Mouse (Mus musculus): ENCODE data around the gene Borcs5. TPM values are rescaled to one million over a fixed set of nuclear protein-coding genes. Genes with fewer than 3 reads are reported as not detected.

Gene Borcs5
- polyA plus RNA-seq, 1 experiment from 2014 or later = 43.6 TPM

DNA sequence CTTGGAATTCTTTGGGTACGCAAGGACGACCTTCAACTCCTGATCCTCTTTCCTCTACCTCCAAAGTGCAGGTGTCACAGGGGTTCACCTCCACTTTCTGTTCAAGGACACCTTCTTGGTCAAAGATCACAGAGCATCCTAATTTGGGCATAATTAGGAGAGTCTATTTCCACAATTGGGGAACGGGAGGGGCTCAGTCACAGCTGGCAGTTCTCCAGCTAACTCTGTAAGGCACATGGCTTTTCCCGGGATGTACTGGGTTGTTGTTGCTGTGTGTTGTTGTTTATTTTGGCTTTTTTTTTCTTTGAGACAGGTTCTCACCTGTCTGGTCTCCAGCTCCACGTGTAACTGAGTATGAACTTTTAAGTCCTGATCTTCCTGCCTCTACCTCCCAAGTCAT is 6.6 kb upstream of the Borcs5 start:
- peak overlapping the region; percentile 46 for H3K4me3 ChIP-seq
- no peak overlapping the region for H3K9ac ChIP-seq
- ATAC-seq (ENCODE audit: low FRiP score, low read depth) = no peak
- H3K4me1 ChIP-seq (replicated peaks) = peaks cover 9% of the 10 kb centered on the region; the same call in 1 of the 2 replicates
- 42% methylated on average over 5 of the region's 5 CpGs for WGBS
- no peaks in the 10 kb centered on the region for H3K9me3 ChIP-seq
- no peak overlapping the region for H3K27ac ChIP-seq (replicated peaks)
- H3K36me3 ChIP-seq = no peaks in the 10 kb centered on the region
- peaks cover 11% of the 10 kb centered on the region; the same call in 1 of the 2 replicates for H3K27me3 ChIP-seq
- peak overlapping the region; percentile 93 for H3K4me2 ChIP-seq

DNA sequence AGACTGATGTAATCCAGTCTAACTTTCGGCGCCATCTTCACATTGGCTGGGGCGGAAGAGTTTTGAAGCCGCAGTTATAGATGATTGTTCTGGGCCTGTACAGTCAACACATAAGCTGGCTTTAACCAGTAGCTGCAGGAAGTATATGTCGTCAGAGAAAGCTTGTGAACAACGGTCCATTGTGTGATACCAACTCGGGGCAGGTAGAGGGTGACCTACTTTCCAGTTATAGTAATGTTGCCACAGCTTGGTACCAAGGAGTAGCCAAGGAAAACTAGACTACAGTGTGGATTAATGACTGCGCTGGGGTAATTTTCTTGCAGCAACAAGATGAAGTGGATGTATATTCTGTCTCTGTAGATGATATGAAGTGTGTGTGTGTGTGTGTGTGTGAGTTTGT is 5.8 kb upstream of the Borcs5 start:
- Histone ChIP-seq H3K4me3 (no peak overlapping the region), H3K9ac (no peak overlapping the region), H3K27ac (replicated peaks) (no peak overlapping the region), H3K9me3 (no peaks in the 10 kb centered on the region), H3K4me1 (replicated peaks) (peaks cover 9% of the 10 kb centered on the region; the same call in 1 of the 2 replicates), H3K4me2 (no peak overlapping the region), H3K27me3 (peaks cover 11% of the 10 kb centered on the region; the same call in 1 of the 2 replicates), H3K36me3 (no peaks in the 10 kb centered on the region)
- no peak for ATAC-seq (ENCODE audit: low FRiP score, low read depth)
- 89% methylated on average over 8 of the region's 8 CpGs for WGBS

DNA sequence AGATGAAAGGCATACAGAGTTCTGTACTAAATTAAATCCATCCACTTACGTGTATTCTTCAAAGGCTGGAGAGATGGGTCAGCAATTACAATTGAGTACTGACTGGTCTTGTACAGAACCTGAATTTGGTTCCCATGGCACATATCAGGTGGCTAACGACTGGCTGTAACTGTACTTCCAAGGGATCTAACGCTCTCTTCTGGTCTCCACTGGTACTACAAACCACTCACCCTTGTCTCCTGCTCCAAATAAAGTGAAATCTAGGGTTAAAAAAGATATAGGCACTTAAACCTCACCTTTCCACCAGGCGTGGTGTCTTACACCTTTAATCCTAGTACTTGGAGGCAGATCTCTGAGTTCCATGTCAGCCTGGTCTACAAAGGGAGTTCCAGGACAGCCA is 2.8 kb upstream of the Borcs5 start:
- Histone ChIP-seq H3K9me3 (no peaks in the 10 kb centered on the region), H3K4me1 (replicated peaks) (peaks cover 11% of the 10 kb centered on the region), H3K4me2 (no peak overlapping the region), H3K27me3 (0 out of 2 replicates have a peak, but pooled peaks cover 2% of the 10 kb centered on the region), H3K36me3 (no peaks in the 10 kb centered on the region), H3K4me3 (no peak overlapping the region), H3K27ac (replicated peaks) (no peak overlapping the region), H3K9ac (no peak overlapping the region)
- 50% methylated on average over 4 of the region's 4 CpGs for WGBS
- ATAC-seq (ENCODE audit: low FRiP score, low read depth) = no peak

DNA sequence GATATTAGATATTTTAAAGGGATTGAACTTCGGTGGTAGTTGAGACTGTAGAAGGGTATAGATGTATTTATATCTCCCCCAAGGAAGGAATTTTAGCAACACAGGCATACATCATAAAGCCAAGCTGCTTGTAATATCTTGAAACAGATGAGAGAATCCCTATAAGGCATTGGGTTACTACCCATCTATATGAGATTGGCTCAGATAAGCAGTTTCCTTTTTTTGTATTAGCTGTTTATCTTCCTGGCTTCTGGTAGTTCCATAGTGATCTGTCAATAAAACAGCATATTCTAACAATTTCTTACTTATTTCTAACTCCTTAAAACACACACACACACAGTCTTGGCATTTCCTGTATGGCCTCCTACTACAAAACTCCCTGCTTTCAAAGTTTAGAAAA is 590 bp downstream of the Borcs5 start:
- ATAC-seq (ENCODE audit: low FRiP score, low read depth) = no peak
- Histone ChIP-seq H3K36me3 (no peaks in the 10 kb centered on the region), H3K27ac (replicated peaks) (no peak overlapping the region), H3K9me3 (no peaks in the 10 kb centered on the region), H3K4me1 (replicated peaks) (peaks cover 12% of the 10 kb centered on the region), H3K4me2 (no peak overlapping the region), H3K27me3 (no peaks in the 10 kb centered on the region), H3K9ac (no peak overlapping the region), H3K4me3 (no peak overlapping the region)
- WGBS = 96% methylated on average over 1 of the region's 1 CpGs

DNA sequence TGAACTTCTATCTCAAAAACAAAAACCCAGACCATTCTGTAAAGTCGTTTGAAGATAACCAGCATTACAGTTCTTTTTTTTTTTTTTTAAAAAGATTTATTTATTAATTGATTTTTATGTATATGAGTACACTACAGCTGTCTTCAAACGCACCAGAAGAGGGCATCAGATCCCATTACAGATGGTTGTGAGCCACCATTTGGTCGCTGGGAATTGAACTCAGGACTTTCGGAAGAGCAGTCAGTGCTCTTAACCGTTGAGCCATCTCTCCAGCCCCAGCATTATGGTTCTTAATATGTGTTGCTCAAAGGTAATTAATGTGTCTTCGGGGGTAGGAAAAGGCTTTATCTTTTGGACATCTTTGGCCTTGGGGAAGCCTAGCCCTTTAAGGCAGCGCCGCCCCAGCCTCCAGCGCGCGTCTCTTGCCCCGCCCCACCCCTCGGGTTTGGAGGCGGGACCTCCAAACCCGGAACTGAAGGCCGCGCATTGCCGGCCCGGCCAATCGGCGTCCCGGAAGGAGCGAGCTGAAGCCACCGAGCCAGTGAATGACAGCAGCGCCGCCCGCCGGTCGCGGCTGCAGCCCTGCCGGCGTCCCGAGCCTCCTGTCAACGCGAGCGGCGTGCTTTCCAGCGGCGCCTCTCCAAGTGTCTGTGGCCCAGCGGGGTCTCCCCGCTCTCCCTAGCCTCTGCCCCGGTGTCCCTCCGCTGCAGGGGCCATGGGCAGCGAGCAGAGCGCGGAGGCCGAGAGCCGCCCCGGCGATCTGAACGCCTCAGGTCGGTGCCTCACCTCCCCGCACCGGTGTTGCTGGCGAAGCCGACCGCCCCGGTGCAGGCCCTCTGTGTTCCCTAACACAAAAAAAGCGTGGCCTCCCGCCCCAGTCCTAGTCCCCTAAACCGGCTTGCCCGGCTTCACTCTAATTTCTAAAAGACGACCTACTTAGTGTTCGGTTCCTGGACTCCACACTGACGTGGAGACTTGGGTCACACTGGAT is 1.5 kb downstream of the Borcs5 start:
- H3K4me2 ChIP-seq = peak overlapping the region; percentile 73
- H3K4me3 ChIP-seq = peak overlapping the region; percentile 97
- H3K27ac ChIP-seq (replicated peaks) = peak overlapping the region; percentile 90
- peak; percentile 99 for ATAC-seq (ENCODE audit: low FRiP score, low read depth)
- no peaks in the 10 kb centered on the region for H3K9me3 ChIP-seq
- 2% methylated on average over 47 of the region's 65 CpGs for WGBS
- peaks cover 12% of the 10 kb centered on the region for H3K4me1 ChIP-seq (replicated peaks)
- H3K36me3 ChIP-seq = 0 out of 2 replicates have a peak, but pooled peaks cover 2% of the 10 kb centered on the region
- H3K27me3 ChIP-seq = no peaks in the 10 kb centered on the region
- H3K9ac ChIP-seq = peak overlapping the region; percentile 99

DNA sequence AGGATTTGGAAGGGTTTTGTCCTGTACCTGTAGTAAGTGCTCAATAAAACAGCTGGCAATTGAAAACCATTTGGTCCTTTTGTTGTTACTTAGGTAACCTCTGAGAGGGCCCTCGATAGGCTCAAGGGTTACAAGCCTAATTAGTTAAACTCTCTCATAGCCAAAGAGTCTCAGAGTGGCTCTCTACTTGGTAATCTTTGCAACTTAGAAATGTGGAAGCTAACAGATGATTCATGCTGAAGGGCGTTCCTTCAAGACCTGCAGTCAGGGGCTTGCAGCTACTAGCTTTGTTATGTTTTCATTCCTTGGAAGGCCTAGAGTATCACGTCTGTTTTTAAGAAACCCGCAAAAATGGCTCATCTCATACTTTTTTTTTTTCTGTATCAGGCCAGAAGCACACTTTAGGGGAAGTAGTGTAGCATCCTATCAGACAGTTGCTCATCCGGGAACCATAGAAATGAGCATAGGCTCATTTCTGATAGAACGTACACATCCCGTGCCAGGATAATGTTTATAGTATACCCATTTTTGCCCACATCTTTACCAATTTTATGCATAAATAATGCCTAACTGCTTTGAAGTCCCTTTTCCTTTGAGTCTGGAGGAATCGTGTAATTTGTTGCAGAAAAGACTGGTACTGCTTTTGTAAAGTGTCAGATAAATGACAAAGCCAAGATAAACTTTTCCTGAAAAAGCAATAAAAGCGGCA is 2.6 kb downstream of the Borcs5 start:
- Histone ChIP-seq H3K27me3 (no peaks in the 10 kb centered on the region), H3K4me1 (replicated peaks) (peaks cover 12% of the 10 kb centered on the region), H3K27ac (replicated peaks) (peak overlapping the region; percentile 90), H3K4me2 (peak overlapping the region; percentile 73), H3K9ac (peak overlapping the region; percentile 99), H3K9me3 (no peaks in the 10 kb centered on the region), H3K4me3 (peak overlapping the region; percentile 97), H3K36me3 (0 out of 2 replicates have a peak, but pooled peaks cover 2% of the 10 kb centered on the region)
- WGBS = 76% methylated on average over 9 of the region's 9 CpGs
- ATAC-seq (ENCODE audit: low FRiP score, low read depth) = no peak

DNA sequence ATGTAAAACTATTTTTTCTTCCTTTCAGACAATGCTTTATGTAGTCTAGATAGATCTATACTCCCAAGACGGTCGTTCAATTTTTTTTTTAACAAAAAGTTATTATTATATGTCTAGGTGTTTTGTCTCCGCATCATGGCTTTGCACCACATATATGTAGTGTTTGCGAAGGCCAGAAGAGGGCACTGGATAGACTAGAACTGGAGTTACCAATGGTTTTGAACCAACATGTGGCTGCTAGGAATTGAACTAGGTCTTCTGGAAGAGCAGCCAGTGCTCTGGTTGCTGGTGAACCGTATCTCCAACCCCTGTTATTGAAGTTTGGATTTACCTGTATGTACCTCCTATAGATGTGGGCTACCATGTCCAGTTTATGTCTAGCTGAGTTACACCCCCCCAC is 4.0 kb downstream of the Borcs5 start:
- H3K27ac ChIP-seq (replicated peaks) = no peak overlapping the region
- H3K36me3 ChIP-seq = 0 out of 2 replicates have a peak, but pooled peaks cover 2% of the 10 kb centered on the region
- no peak for ATAC-seq (ENCODE audit: low FRiP score, low read depth)
- peaks cover 12% of the 10 kb centered on the region for H3K4me1 ChIP-seq (replicated peaks)
- WGBS = 93% methylated on average over 5 of the region's 5 CpGs
- H3K4me3 ChIP-seq = no peak overlapping the region
- no peak overlapping the region for H3K4me2 ChIP-seq
- H3K9me3 ChIP-seq = no peaks in the 10 kb centered on the region
- no peak overlapping the region for H3K9ac ChIP-seq
- H3K27me3 ChIP-seq = no peaks in the 10 kb centered on the region

DNA sequence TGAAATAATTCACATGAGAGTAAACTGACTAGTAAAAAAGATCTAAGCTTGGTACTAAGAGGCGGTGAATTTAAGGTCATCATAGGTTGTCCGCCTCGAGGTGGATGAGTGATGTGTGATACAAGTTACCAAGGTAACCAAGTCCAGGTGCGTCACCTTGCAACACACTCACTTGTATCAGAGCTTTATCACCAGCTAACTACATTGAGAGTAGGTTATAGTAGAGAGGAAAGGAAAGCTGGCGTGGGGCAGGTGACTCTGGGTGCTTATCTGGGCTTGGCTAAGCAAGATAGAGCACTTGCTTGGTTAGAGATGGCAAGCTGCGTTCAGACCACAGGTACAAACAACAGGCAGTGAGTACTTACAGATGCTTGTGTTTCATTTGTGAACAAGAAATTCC is 7.5 kb downstream of the Borcs5 start:
- Histone ChIP-seq H3K27me3 (no peaks in the 10 kb centered on the region), H3K4me3 (no peak overlapping the region), H3K4me2 (no peak overlapping the region), H3K4me1 (replicated peaks) (peaks cover 6% of the 10 kb centered on the region), H3K27ac (replicated peaks) (no peak overlapping the region), H3K36me3 (0 out of 2 replicates have a peak, but pooled peaks cover 2% of the 10 kb centered on the region), H3K9me3 (no peaks in the 10 kb centered on the region), H3K9ac (no peak overlapping the region)
- no peak for ATAC-seq (ENCODE audit: low FRiP score, low read depth)
- WGBS = 88% methylated on average over 6 of the region's 6 CpGs

DNA sequence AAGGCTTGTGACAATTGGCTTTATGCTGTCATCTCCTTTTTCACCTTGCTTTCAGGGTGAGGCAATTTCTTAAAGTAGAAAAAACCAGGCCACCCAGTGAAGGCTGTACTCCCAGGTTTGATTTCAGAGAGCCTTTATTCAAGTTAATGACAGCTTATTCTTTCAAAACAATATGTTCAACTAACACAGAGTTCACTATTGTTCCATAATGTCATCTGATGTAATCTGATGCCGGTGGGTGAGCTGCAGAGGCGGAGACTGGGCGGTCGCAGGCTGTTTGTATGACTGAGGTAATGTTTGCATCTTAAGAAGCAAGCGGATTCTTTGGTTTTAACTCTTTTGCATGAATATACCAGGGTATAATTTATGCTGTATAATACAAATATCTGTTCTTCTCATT is 8.3 kb downstream of the Borcs5 start:
- H3K4me1 ChIP-seq (replicated peaks) = no peaks in the 10 kb centered on the region
- WGBS = 16% methylated on average over 5 of the region's 5 CpGs
- H3K9me3 ChIP-seq = no peaks in the 10 kb centered on the region
- H3K27ac ChIP-seq (replicated peaks) = no peak overlapping the region
- H3K36me3 ChIP-seq = 0 out of 2 replicates have a peak, but pooled peaks cover 2% of the 10 kb centered on the region
- no peak overlapping the region for H3K9ac ChIP-seq
- H3K27me3 ChIP-seq = no peaks in the 10 kb centered on the region
- no peak overlapping the region for H3K4me3 ChIP-seq
- no peak for ATAC-seq (ENCODE audit: low FRiP score, low read depth)
- no peak overlapping the region for H3K4me2 ChIP-seq

DNA sequence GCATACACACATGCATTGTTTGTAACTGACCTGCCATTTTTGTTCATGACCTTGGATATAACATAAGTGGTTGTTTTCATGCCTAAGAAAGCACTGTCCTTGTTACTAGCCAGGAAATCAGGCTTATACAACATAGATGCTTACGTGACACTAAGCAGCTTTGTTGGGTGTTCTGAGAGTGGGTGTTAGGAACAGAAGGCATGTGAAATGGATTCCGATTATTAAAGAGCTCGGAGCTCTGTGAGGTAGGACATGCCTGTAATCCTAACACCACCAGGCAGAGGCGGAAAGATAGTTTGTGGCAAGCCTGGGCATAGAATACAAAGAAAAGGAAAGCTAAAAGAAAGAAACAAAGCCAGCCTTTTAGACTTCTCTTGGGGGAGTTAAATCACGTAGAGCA is 9.0 kb downstream of the Borcs5 start:
- 51% methylated on average over 5 of the region's 5 CpGs for WGBS

DNA sequence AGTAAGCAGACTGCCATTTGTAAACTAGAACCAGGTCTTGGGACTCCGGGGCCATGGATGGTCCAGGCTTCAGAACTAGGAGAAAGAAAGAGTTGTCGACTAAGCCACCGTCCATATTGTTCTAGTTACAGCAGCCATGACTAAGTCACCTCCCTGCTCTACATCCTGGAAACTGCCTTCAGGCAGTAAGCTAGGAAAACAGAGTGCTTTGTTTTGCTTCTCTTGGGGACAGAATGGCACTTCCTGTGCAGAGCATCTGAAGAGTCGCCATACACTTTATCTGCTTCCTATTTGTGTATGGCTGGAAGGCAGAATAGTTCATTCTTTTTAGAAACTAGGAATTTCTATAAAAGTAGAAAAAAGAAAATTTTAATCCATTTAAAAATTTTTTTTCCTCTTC is 17.2 kb downstream of the Borcs5 start:
- no peaks in the 10 kb centered on the region for H3K9me3 ChIP-seq

More for the DNA sequence above, 9.0 kb downstream of the Borcs5 start:
- Histone ChIP-seq H3K4me2 (no peak overlapping the region), H3K4me3 (no peak overlapping the region), H3K9me3 (no peaks in the 10 kb centered on the region), H3K27me3 (no peaks in the 10 kb centered on the region), H3K9ac (no peak overlapping the region), H3K27ac (replicated peaks) (no peak overlapping the region), H3K36me3 (0 out of 2 replicates have a peak, but pooled peaks cover 2% of the 10 kb centered on the region), H3K4me1 (replicated peaks) (no peaks in the 10 kb centered on the region)
- no peak for ATAC-seq (ENCODE audit: low FRiP score, low read depth)

More for the DNA sequence above, 17.2 kb downstream of the Borcs5 start:
- Histone ChIP-seq H3K27ac (replicated peaks) (no peak overlapping the region), H3K4me2 (no peak overlapping the region), H3K4me1 (replicated peaks) (no peaks in the 10 kb centered on the region), H3K9ac (no peak overlapping the region), H3K36me3 (no peaks in the 10 kb centered on the region), H3K27me3 (no peaks in the 10 kb centered on the region), H3K4me3 (no peak overlapping the region)
- ATAC-seq (ENCODE audit: low FRiP score, low read depth) = no peak
- WGBS = 87% methylated on average over 4 of the region's 4 CpGs

Measured in hindbrain, embryonic 15.5 days (tissue).